Mouse (Mus musculus) midbrain, embryonic 14.5 days (tissue): ENCODE measurements at regions not wholly inside any gene's neighbourhood (a gene's known extent, or its start where the extent isn't known, plus 50 kb on each side); places are given as distances from the start of the nearest gene placed in this dataset.

ENCODE experiments used
- ATAC-seq: fragments of 200-750 bp; cut with Nextera tagmentation; 2 replicates; pipeline ENCODE4 v1.8.0; 2017; ENCODE audit warnings: moderate number of reproducible peaks, moderate library complexity; ENCODE audit not compliant: low FRiP score, low TSS enrichment
- DNase-seq: peaks from one replicate; pipeline ENCODE4 v3.0.0-alpha.2; 2015
- H3K27ac ChIP-seq: fragments of 300-500 bp; sonication (generic); replicated peaks from 2 replicates; pipeline ENCODE4 v1.5.1; 2014; ENCODE audit warnings: mild to moderate bottlenecking, low read depth, low read length, moderate library complexity
- H3K27me3 ChIP-seq: fragments of 300-500 bp; sonication (generic); 2 replicates; pipeline ENCODE4 v1.6.1; 2014; ENCODE audit warnings: low read length, control low read depth, mixed read lengths; ENCODE audit not compliant: control insufficient read depth, insufficient read depth
- H3K36me3 ChIP-seq: fragments of 300-500 bp; sonication (generic); 2 replicates; pipeline ENCODE4 v1.6.1; 2014; ENCODE audit warnings: low read length, control low read depth; ENCODE audit not compliant: control insufficient read depth, insufficient read depth
- H3K4me1 ChIP-seq: fragments of 300-500 bp; sonication (generic); 2 replicates; pipeline ENCODE4 v1.6.1; 2014; ENCODE audit warnings: mild to moderate bottlenecking, antibody characterized with exemption, low read length, control low read depth; ENCODE audit not compliant: control insufficient read depth, insufficient read depth
- H3K4me2 ChIP-seq: fragments of 300-500 bp; sonication (generic); 2 replicates; pipeline ENCODE4 v1.6.1; 2014; ENCODE audit warnings: mild to moderate bottlenecking, low read length, moderate library complexity
- H3K4me3 ChIP-seq: fragments of 300-500 bp; sonication (generic); replicated peaks from 2 replicates; pipeline ENCODE4 v1.5.1; 2014; ENCODE audit warnings: low read depth, low read length
- H3K9ac ChIP-seq: fragments of 300-500 bp; sonication (generic); replicated peaks from 2 replicates; pipeline ENCODE4 v1.6.1; 2014; ENCODE audit warnings: mild to moderate bottlenecking, low read length, moderate library complexity
- H3K9me3 ChIP-seq: fragments of 300-500 bp; sonication (generic); 2 replicates; pipeline ENCODE4 v1.6.1; 2016; ENCODE audit warnings: low read length, control low read depth, mixed read lengths; ENCODE audit not compliant: control insufficient read depth
- WGBS: fragments of 180-500 bp; shearing (Covaris S2); extraction: QIAGEN DNeasy Blood & Tissue Kit; methylation state at CpG from one replicate; pipeline ENCODE4 v1.1.7; 2014; 5-methylcytosine and 5-hydroxymethylcytosine counted together

DNA sequence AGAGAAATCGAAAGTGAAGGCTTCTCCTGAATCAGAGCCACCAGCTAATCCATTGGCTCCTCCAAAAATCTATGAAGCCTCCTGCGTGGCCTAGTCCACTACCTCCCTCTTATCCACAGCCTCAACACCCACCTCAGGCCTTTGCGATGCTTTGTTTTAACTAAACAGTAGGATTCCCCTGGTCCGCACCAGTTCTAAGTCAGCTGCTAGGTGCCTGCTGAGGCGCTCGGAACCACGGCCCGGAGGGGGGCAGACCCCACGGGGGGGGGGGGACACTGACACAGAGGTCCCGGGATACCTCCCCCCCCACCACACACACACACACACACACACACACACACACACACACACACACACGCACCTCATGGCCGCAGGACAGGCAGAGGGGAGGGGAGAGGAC is 89.2 kb upstream of the Plcl2 start:
- H3K4me1 ChIP-seq = no peaks in the 10 kb centered on the region
- H3K4me3 ChIP-seq = no peak overlapping the region
- no peak overlapping the region for H3K4me2 ChIP-seq
- peak; percentile 55 for DNase-seq
- peak; percentile 79; the same call in 1 of the 2 replicates for ATAC-seq
- WGBS = 69% methylated on average over 10 of the region's 12 CpGs
- H3K9ac ChIP-seq = no peak overlapping the region
- no peak overlapping the region for H3K27ac ChIP-seq
- no peaks in the 10 kb centered on the region for H3K27me3 ChIP-seq
- no peaks in the 10 kb centered on the region for H3K9me3 ChIP-seq
- no peaks in the 10 kb centered on the region for H3K36me3 ChIP-seq

DNA sequence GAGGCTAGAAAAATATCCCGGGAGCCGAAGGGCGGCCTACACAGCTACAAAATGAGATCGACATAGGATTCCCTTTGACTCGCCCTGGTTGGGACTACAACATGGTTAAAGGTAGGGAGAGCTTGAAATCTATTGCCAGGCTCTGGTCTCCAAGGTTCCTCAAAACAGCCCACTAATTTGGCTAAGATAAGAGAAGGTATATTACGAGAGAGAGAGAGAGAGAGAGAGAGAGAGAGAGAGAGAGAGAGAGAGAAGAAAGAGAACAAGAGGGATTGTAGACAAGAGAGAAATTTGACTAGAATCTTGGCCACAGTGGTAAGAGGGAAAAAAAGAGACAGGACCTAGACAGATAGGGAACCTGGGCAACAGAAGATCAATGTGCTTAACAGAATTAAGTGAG is 88.5 kb upstream of the Plcl2 start:
- no peaks in the 10 kb centered on the region for H3K4me1 ChIP-seq
- H3K9ac ChIP-seq = no peak overlapping the region
- H3K4me2 ChIP-seq = no peak overlapping the region
- no peaks in the 10 kb centered on the region for H3K9me3 ChIP-seq
- ATAC-seq (no peak), DNase-seq (no peak)
- H3K4me3 ChIP-seq = no peak overlapping the region
- H3K27me3 ChIP-seq = no peaks in the 10 kb centered on the region
- H3K27ac ChIP-seq = no peak overlapping the region
- 94% methylated on average over 6 of the region's 6 CpGs for WGBS
- no peaks in the 10 kb centered on the region for H3K36me3 ChIP-seq

DNA sequence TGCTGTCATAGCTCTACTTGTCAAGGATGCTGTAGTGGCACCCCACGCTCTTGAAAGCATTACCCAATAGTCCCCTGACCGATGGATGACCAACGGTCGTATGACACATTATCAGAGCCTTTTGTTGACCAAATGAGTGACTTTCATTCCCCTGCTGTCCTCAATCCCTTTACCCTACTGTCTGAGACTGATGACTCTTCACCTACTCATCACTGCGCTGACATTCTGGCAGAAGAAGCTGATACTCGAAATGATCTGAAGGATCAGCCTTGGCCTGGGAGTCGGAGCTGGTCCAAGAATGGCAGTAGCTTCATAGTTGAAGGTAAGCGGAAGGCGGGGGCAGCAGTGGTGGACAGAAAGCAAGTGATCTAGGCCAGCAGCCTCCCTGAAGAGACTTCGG is 87.7 kb upstream of the Plcl2 start:
- Histone ChIP-seq H3K4me3 (no peak overlapping the region), H3K9ac (no peak overlapping the region), H3K4me1 (no peaks in the 10 kb centered on the region), H3K36me3 (no peaks in the 10 kb centered on the region), H3K27ac (no peak overlapping the region), H3K4me2 (no peak overlapping the region), H3K27me3 (no peaks in the 10 kb centered on the region), H3K9me3 (no peaks in the 10 kb centered on the region)
- DNase-seq = no peak
- 94% methylated on average over 10 of the region's 10 CpGs for WGBS
- ATAC-seq = no peak

DNA sequence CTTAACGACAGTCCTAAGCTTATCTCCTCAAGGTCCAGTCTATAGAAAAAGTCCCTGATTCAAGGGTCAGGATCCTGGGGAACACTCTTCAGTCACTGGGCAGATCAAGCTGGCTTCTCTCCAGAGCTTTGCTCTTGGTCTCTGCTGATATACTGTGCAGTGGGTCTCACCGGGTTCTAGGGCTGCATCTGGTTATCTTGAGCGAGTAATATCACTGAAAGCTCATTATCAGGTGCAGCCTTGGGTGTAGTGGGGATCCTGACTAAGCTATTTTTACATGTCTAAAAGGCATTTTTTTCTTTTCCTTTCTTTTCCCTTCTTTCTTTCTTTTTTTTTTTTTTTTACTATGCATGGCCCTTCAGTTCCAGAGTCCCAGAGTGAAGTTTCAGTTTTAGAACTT is 84.1 kb upstream of the Plcl2 start:
- H3K9me3 ChIP-seq = no peaks in the 10 kb centered on the region
- H3K27ac ChIP-seq = no peak overlapping the region
- no peaks in the 10 kb centered on the region for H3K36me3 ChIP-seq
- H3K4me3 ChIP-seq = no peak overlapping the region
- H3K4me2 ChIP-seq = no peak overlapping the region
- ATAC-seq (no peak), DNase-seq (no peak)
- no peak overlapping the region for H3K9ac ChIP-seq
- no peaks in the 10 kb centered on the region for H3K27me3 ChIP-seq
- WGBS = 95% methylated on average over 3 of the region's 3 CpGs
- H3K4me1 ChIP-seq = peaks cover 12% of the 10 kb centered on the region; the same call in 1 of the 2 replicates

DNA sequence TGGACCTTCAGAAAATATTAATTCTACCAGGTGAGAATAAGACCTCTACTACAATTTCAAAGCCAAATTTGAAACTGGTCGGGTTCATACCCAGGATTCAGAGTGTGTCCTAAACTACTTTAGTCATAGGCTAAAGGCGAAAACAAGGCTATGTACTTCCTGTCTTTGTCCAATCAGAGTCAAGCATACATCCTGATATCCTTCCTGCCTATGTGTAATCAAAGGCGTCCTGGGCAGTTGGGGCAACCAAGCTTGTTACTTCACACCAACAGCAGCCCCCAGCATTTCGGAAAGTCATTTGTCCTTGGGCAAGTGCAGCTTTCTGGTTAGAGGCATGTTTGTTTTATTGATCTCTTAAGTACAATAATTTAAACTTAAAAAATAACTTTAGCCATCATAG is 83.7 kb upstream of the Plcl2 start:
- Histone ChIP-seq H3K4me2 (no peak overlapping the region), H3K36me3 (no peaks in the 10 kb centered on the region), H3K4me1 (peaks cover 12% of the 10 kb centered on the region; the same call in 1 of the 2 replicates), H3K27ac (no peak overlapping the region), H3K27me3 (no peaks in the 10 kb centered on the region), H3K4me3 (no peak overlapping the region), H3K9ac (no peak overlapping the region), H3K9me3 (no peaks in the 10 kb centered on the region)
- DNase-seq = no peak
- WGBS = 93% methylated on average over 4 of the region's 4 CpGs
- no peak for ATAC-seq

DNA sequence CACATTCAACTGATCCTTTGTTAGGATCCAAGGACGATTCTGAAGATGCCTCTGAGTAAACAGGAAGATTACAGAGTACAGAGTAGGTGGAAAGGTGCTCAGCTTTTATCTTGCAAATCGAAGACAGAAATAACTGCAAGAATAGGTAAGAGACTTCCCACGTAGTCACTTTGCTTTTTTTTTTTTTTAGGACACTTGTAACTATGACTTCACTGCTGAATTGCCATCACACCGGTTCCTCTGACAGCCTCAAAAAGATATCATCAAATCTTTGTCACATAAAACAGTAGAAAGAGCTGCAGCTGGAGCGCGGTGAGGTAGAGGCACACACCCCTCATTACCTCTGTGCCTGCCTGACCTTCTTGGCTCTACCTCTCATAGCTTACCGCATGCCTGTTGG is 83.1 kb upstream of the Plcl2 start:
- peaks cover 12% of the 10 kb centered on the region; the same call in 1 of the 2 replicates for H3K4me1 ChIP-seq
- no peak overlapping the region for H3K4me2 ChIP-seq
- H3K27ac ChIP-seq = no peak overlapping the region
- DNase-seq (no peak), ATAC-seq (no peak)
- H3K9me3 ChIP-seq = no peaks in the 10 kb centered on the region
- H3K4me3 ChIP-seq = no peak overlapping the region
- WGBS = 76% methylated on average over 7 of the region's 7 CpGs
- no peak overlapping the region for H3K9ac ChIP-seq
- no peaks in the 10 kb centered on the region for H3K36me3 ChIP-seq
- H3K27me3 ChIP-seq = no peaks in the 10 kb centered on the region

DNA sequence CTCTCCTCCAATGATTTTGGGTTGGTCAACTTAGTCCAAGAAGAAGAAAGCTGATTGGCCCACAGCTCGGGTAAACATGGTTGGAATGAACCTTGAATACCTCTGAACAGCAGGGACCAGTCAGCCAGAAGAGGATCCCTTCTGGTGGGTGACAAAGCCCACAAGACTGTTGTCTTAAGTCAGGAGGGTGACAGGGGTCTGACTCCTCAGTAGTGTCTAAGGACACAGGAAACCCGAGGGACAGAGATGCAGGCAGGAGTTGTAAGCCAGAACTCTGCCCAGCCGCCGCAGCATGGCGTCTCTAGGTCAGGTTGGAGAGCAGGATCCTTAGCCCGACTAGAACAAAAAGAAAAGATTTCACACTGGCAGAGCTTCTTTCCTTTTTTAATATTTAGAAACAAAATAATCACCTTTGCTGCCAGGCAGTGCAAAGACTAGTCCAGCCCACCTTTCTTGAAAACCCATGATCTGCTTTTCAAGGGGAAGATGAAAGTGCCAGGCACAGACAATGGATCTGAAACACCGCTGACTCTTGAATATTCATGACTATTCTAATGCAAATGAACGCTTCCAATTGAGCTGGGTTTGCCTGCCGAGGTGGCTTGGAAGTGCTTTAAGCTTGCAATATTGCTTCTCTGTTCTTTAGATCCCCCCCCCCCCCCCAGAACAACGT is 81.7 kb upstream of the Plcl2 start:
- Histone ChIP-seq H3K9ac (0 out of 2 replicates have a peak overlapping the region, but pooled peaks have one; percentile 12), H3K27ac (peak overlapping the region; percentile 79), H3K36me3 (no peaks in the 10 kb centered on the region), H3K4me3 (peak overlapping the region; percentile 13; the same call in 1 of the 2 replicates), H3K9me3 (no peaks in the 10 kb centered on the region), H3K4me2 (peak overlapping the region; percentile 40), H3K4me1 (peaks cover 12% of the 10 kb centered on the region; the same call in 1 of the 2 replicates), H3K27me3 (no peaks in the 10 kb centered on the region)
- DNase-seq (peak; percentile 76), ATAC-seq (peak; percentile 79)
- WGBS = 1% methylated on average over 10 of the region's 10 CpGs

DNA sequence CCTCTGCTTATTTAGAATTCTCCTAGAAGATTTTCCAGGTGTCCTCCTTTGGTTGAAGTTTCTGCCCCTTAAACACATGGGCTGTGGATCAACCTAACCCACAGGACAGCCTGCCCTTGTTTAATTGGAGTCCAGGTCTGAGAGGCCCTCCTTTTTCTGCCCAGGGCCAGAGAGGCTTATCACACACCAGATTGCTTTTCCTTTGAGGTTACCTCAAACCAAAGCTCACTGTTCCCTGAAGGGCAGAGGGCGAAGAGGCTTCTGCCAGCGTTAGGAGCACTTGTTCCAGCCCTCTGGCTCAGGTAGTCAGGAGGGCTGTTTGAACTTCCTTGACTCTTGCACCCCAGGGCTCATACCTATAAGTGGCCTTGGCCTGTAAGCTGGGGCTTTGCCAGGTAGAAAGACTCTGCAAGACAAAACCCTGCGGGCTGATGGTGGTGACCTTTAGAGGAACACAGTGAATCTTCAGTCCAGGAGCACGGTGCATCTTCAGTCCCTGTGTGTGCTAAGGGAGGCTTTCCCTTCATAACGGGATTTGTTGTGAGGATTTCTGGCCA is 81.1 kb upstream of the Plcl2 start:
- H3K4me3 ChIP-seq = no peak overlapping the region
- DNase-seq (peak; percentile 26), ATAC-seq (peak; percentile 55; the same call in 1 of the 2 replicates)
- 32% methylated on average over 5 of the region's 5 CpGs for WGBS
- peaks cover 12% of the 10 kb centered on the region; the same call in 1 of the 2 replicates for H3K4me1 ChIP-seq
- no peaks in the 10 kb centered on the region for H3K27me3 ChIP-seq
- peak overlapping the region; percentile 40 for H3K4me2 ChIP-seq
- H3K9ac ChIP-seq = no peak overlapping the region
- peak overlapping the region; percentile 79 for H3K27ac ChIP-seq
- no peaks in the 10 kb centered on the region for H3K36me3 ChIP-seq
- H3K9me3 ChIP-seq = no peaks in the 10 kb centered on the region

DNA sequence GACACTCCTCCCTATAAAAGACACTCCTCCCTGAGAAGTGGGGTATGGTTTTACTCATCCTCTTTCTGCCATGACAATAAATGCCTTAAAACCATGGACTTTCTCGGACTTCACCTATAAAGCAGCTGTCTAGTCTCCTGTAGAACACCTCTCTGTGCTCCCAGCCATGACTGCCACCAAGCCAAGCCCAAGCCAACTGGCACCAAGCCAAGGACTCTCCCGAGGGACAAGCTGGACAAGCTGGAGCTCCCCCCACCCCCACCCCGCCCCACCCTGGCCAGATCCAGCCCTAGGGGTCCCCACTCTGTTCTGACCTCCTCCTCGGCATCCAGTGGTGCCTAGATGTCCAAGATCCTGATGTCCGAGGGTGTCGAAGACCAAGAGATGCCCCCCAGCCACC is 76.6 kb upstream of the Plcl2 start:
- no peak for DNase-seq
- H3K4me1 ChIP-seq = peaks cover 7% of the 10 kb centered on the region; the same call in 1 of the 2 replicates
- H3K9ac ChIP-seq = no peak overlapping the region
- no peaks in the 10 kb centered on the region for H3K36me3 ChIP-seq
- no peak for ATAC-seq
- no peak overlapping the region for H3K4me2 ChIP-seq
- H3K4me3 ChIP-seq = no peak overlapping the region
- H3K27ac ChIP-seq = no peak overlapping the region
- WGBS = 84% methylated on average over 6 of the region's 6 CpGs
- no peaks in the 10 kb centered on the region for H3K9me3 ChIP-seq
- H3K27me3 ChIP-seq = no peaks in the 10 kb centered on the region
